Mouse (Mus musculus): ENCODE measurements around the gene Myh14.

The Myh14 gene

DNA sequence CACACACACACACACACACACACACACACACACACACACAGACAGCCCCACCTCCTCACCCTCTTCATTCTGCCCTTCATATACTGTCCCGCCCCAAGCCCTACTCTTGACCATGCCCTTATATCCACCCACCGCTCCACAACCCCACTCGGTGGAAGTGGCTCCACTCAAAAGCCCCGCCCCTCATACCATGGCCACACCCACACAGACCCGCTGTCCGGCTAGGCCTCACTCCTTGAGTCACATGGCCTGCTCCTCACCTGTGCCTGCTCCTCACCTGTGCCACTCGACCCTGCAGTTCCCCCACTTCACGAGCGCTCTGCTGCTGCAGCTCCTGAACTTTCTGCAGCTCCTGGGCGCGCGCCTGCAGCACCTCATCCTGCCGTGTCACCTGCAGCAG, 40.2 kb downstream of the Myh14 start:
- no peak for DNase-seq (ENCODE audit: low spot score)

DNA sequence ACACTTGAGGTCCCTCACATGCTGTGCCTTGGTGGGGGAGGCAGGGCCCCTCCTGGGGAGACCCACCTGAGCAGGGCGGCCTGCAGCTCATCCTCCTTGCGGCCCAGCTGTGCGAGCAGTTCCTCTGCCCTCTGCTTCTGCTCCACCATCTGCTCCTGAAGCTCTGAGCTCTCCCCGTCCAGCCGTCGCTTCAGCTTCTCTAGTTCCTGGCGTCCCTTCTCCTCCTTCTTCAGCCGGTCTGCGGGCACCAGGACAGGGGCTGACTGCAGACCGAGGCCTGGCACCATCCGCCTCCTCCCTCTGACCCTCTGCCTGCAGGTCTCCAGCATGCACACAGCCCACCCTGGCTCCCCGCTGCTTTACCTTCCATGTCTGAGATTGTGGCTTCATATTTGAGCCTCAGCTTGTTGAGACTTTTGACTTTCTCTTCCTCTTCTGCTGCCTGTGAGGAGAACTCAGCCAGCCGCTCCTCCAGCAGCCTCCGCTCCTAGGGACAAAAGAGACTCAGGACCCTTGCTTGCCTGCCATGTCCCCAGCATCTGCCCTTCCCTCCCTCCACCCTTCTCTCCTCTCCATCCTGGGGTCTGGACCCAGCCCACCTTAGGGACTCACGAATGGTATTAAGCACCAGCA, 42.1 kb downstream of the Myh14 start:
- no peak for DNase-seq (ENCODE audit: low spot score)

DNA sequence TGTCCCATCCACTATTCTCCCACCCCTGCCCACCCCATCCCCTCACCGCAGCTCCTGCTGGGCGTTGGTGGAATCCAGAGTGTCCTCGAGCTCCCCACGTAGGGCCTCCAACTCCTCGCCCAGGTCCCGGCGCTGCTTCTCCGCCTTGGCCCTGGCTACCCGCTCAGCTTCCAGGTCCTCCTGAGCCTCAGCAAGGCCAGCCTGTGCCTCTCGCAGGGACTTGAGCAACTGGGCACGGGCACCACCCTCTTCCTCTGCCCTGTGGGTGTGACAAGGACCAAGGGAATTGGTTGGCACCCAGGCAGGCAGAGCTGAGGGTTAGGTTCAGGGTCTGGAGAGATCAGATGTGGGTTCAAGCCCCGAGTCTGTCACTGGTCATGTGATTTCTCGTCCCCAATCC, 43.7 kb downstream of the Myh14 start:
- DNase-seq (ENCODE audit: low spot score): no peak

DNA sequence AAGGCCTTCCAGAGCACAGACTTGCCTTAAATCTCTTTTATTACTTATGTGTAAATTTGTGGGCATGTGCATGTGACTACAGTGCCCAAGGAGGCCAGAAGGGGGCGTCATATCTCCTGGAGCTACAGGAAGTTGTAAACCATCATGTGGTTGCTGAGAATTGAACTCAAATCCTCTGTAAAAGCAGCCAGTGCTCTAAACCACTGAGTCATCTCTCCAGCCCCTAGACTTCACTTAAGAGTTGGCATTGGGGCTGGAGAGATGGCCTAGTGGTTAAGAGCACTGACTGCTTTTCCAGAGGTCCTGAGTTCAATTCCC, 44.6 kb downstream of the Myh14 start:
- no peak for DNase-seq (ENCODE audit: low spot score)

DNA sequence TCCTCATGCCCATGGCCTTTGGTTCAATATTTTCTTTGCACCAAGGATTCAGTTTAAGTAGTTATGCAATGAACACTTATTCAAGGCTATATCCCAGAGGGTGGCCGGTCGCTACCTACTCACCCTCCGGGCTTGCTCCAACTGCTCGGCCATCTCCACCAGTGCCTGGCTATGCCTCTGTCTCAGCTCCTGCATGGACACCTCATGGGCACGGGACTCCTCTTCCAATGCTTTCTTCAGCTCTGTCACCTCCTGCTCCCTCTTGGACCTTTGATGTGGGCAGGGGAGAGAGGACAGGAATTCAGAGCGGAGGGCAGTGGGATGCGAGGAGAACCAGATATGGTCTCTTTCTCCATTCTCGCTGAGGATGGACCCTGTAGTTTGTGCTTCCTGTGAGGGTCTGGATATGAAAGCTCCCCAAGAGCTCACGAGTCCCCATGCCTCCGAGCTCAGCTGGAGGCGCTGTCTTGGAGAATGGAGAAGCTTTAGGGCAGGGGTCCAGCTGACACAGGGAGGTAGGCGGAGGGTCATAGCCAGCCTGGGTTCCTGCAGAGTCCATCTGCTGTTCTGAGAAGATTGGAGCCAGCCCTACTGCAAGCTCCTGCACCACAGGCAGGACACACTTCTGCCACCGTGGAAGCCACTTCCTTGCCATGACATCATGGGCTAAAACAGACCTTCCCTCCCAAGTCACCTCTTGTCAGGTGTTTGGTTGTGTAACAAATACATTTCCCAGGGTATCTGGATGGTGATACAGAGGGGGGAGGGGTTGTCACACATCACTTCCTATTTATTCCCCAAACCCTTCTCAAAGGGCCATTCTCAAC, 45.2 kb downstream of the Myh14 start:
- DNase-seq (ENCODE audit: low spot score): no peak

DNA sequence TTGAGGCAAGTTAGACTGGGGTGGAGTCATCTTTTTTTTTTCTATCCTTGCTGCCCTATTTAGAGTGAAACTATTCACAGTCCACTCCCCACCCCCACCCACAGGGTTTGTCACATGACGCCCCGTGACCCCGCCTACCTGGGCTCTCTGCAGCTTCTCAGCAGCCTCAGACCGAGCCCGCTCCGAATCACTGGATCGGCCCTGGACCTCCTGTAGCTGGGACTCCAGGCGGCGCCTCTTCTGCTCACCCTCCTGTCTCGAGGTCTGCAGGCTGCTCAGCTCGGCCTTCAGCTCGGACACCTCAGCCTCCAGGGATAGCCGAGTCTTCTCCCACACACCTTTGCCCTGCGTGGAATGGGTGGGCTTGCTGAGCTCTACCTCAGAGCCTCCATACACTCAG, 45.8 kb downstream of the Myh14 start:
- DNase-seq (ENCODE audit: low spot score): no peak

DNA sequence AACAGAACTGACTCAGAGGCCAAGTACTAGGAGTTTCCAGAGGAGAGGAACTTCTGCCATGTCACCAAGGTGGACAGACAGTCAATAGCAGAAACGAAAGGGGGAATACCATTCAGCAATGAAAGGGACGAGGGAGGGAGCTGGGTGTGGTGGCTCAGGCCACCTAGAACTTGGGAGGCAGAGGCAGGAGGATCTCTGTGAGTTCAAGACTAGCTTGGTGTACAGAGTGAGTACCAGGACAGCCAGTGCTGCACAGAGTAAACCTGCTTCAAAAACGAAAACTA, 46.2 kb downstream of the Myh14 start:
- no peak for DNase-seq (ENCODE audit: low spot score)

DNA sequence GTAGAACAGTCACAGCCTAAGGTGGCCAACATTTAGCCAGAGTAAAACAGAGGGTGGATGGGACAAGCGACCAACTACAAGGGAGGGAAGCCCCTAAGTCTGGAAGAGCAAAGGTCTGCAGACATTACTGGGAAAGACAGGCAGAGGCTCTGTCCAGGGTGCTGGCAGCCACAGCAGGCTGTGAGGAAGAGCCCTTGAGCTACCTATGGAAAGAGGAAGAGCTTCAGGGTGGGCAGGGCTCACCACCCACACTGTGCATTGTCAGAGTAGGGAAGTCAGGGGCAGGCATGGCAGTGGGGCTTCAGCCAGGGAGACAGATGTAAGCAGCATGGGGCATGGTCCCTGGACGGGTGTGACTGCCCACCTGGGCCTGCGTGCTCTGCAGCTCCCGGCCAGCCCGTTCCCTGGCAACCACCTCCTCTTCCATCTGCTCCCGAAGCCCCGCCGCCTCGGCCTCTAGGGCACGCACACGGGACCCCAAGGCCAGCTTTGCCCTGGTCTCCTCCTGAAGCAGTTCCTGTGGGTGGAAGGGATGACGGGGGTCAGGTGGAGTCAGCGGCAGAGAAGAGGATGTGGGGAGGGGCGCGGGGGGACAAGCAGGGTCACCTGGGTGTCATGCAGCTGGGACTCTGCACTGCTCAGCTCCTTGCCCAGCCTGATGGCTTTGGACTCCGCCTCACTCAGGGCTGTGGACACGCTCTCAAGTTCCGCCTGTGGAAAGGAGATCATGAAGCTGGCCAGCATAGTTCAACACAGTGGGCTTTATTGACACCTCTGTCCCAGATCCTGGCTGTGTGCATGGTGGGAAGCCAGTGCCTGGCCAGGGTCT, 46.7 kb downstream of the Myh14 start:
- no peak for DNase-seq (ENCODE audit: low spot score)

DNA sequence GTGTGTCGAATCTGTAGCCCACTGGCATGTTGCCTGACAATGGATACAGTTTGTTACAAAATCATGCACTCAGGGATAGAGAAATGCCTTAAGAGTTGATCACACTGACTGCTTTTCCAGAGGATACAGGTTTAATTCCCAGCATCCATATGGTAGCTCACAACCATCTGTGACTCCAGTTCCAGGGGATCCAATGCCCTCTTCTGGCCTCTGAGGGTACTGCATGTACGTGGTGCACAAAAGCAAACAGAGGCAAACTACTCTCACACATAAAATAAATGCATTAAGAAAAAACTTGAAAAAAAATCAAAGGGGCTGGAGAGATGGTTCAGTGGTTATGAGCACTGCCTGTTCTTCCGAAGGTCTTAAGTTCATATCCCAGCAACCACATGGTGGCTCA, 53.6 kb downstream of the Myh14 start:
- DNase-seq (ENCODE audit: low spot score): no peak

DNA sequence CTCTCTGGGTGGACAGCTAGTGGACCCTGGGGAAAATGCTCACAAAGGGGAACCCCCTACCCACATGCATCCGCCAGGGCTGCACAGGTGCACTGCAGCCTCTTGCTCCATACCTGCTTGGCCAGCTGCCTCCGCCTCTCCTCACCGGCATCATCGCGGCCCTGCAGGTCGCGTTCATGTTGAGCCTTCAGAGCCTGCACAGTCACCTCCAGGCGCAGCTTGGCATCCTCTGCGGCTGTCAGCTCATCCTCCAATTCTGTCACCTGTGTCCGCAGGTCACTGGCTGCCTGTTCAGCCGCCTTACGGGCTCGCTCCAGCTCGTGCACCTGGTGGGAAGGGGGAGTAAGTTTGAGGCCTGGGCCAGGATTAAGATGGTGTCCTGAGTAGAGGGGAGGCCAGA, 54.7 kb downstream of the Myh14 start:
- no peak for DNase-seq (ENCODE audit: low spot score)

DNA sequence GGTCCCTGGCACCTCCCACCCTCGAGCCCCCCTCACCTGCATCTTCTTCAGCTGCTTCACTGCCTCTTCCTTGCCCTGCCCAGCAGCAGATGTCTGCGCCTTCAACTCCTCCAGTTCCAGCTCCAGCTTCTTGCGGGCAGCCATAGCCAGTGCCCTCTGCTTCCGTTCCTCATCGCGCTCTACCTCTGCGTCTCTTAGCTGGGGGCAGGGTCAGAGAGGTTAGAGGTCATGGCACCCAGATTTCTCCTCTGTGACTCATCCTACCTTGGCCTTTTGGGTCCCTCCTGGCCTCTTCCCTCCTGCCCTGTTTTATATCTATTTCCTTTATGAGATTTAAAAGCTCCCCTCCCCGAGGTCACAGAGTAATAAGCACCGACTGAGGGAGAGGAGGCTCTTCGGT, 55.3 kb downstream of the Myh14 start:
- no peak for DNase-seq (ENCODE audit: low spot score)

DNA sequence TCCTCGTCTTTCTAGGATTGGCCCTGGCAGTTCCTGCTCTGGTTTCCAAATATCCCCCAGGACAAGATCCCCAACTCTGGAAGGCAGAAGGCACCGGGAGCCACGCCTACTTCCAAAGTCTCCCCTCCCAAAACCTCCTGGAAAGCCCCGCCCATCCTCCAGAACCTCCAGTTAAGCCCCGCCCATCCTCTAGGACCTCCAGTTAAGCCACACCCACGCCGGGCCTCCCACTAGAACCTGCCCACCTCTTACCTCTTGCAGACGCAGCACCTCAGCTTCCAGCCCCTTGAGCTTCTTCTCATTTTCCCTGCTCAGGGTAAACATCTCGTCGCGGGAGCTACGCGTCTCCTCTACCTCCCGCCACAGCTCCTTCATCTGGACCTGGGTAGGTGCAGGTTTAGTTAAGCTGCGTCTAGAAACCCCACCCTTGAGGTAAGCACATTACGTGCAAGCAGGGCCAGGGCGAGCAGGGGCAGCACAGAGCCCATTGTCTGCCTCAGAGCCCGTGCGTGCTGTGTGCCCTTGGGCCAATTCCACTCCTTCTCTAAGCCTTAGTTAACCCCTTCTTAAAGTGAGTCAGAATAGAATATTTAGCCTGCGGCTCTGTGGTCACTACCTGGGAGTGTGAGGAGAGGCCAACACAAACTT, 56.5 kb downstream of the Myh14 start:
- DNase-seq (ENCODE audit: low spot score): no peak

DNA sequence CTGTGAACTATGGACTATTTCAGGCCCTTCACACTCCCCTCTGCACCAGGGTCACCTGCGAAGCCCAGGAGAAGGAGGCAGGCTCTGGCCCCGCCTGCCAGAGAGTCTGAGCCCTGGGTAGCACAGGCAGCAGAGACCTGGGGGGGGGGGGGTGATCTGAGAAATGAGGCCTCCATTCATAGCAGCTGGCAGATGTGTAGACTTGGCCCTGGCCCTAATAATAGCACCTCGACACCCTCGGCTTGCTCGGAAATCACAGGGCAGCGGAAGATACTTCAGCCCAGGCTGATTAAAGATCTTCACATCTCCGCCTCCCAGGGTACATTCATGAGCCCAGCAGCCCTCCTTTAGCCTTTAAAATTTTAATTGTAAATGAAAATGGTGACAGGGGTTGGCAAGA, 58.5 kb downstream of the Myh14 start:
- no peak for DNase-seq (ENCODE audit: low spot score)

DNA sequence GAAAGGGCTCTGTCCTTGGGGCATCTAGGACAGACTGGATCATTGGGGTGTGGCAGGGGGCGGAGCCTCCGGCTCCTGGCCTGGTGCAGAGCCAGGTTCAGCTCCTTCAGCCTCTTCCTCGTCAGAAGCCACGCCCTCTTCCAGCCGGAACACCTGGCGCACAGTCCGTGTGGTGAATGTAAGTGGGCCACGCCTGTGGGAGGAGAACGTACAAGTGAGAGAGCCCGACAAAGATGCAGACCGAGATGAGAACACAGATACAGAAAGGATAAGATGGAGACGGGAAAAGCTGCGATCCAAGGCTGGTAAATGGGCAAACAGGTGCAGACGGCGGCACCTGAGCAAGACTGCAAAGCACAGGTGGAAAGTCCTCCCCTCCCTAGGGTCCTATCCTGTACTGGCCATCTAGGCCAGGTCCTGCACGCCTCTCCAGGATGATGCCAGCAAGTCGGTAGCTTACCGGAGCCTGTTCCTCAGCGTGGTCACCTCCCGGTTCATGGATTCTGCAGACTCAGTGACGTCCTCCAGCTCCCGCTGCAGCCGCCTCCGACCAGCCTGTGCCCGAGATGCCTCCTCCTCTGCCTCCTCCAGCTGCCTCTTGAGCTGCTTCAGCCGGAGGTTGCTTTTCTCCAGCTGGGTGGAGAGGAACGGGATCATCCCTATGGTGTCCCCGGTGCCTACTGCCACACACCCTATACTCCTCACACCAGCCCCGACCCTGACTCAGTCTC, 64.3 kb downstream of the Myh14 start:
- DNase-seq (ENCODE audit: low spot score): peak; percentile 40

DNA sequence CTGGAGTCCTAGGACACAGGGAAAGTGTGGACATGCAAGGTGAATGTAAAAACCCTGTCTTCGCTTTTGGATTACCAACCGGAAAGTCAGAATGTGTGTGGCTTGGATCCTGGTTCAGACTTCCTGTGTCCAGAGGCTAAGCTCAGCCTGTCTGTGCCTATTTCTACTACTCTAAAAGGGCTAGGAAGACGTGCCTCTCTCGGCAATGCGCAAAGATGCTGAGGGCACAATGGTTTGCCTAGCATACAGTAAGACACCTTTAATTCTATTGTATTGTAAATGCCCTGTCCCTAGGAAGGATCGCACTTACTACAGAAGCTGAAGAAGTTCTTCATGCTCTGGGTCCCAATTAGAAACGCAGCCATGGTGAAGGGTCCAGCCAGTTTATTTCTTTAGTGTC, 65.2 kb downstream of the Myh14 start:
- peak; percentile 20 for DNase-seq (ENCODE audit: low spot score)

DNA sequence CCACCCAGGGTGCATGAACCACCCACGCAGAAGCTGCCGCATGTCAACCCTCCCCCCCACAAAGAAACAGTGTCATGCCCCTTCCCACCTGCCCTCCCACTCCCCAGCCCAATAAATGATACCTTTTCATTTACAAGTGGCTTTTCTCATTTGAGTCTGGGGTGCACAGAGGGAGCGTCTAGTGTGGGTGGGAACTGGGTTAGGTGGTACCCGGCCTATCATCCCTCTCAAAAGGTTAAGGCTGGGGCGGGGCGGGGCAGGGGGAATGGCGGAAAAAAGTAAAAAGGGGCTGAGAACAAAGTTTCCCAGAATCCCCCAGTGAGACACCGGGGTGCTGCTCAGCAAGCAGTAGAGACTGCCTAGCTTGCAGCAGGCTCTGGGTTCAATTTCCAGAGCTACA, 66.0 kb downstream of the Myh14 start:
- DNase-seq (ENCODE audit: low spot score): no peak

DNA sequence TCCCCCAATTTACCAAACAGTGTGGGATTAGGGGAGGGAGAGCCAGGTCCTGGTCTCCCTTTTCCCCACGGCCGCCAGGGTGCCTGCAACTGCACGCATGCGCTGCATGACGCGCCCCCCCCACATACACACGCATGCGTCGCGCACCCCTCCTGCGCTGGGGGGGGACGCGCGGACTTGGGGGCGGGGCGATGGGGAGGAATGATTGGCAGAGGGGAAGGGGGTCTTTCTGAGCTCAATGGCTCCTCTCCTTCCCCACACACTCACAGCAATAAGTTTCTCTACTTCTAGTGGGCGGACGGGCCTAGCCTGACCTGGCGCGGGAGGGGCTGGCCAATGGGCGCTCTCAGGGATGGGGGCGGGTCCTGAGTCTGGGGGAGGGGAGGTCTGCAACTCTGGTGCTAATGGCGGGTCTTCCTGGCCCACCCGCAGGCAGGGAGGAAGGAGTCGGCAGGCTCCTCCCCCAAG, 66.5 kb downstream of the Myh14 start:
- DNase-seq (ENCODE audit: low spot score): peak; percentile 84

DNA sequence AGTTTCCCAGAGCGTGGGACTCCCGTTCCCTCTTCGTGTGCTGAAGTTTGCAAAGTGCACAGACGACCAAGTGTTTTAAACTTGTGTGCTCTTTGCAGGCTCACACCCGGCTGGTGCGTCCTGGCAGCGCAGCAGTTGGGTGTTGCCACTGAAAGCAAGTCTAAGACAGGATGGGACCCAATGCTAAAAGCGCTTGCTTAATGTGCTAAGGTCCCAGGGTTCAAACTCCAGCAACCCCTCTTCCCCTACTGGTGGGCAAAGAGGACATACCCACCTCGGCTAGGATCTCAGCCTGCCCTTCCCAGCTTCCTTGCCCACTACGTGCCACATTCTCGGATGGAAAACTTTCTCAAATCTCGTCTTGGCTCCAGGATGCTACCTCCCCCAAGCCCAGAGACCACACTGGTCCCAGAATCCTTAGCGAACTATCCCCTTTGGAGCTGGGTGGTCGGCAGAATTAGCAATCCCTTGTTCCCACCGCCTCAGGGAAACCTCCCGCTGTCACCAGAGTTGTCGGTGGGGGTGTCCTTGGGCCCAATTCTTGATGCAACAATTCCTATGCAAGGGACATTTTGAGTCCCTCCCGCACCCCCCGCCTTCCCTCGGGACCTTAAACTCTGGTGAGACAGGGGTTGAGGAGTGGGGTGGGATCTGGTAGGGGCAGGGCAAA, 67.3 kb downstream of the Myh14 start:
- no peak for DNase-seq (ENCODE audit: low spot score)

DNA sequence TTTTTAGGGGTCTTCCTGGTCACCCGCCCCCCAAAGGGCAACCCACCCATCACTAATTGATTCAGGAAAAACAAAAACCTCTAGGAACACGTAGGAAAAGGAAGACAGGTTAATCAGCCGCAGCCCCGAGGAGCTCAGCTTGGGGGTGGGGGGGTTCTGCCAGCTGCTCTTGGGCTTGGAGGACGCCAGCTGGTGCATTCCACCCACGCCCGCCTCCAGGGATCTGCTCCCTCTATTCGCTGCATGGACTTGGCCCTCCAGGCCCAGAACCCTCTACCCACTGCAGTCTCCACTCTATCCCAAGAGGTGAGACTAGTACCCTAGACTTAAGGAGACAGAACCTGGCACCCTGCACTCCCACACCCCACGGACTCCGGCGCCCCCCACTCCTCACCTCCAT, 68.2 kb downstream of the Myh14 start:
- no peak for DNase-seq (ENCODE audit: low spot score)

DNA sequence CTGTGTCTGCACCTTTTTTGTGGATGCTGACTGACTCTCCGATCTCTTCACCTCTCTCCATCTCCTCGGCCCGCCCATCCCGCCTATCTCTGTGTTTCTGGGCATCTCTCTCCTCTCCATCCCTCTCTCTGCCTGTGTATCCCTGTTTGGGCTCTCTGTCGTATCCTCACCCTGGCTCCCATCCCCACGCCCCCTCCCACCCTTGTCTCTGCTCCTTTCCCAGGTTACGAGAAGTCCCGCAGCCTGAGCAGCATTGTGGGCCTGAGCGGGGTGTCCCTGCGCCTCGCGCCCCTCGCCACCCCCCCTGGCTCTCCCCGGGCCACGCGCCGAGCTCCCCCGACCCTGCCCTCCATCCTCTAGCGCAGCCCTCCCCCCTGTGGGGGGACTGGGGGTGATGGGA, 69.0 kb downstream of the Myh14 start:
- no peak for DNase-seq (ENCODE audit: low spot score)

DNA sequence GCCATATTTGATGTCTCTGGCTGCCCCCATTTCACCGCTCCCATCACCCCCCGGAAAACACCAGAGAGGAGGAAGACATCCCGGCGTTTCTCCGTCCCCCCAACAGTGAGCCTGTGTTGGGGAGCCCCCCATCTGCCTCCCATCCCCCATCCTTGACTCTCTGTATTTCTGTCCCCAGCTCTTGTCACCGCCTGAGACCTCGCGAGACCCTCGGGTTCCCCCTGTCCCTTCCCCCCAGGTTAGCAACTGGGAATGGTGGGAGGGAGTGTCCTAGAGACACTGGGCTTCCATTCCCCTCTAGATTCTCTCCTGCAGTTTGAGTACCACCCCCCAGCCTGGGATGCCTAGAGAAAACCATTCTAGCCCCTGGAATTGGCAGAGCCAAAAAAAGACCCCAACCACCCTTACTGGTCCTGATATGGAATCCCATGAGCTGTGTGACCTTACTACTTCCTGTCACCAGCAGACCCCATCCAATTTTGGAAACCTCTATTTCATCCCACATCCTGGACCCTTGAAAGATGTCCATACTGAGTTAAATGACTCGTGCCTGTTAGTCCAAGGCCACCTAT, 69.9 kb downstream of the Myh14 start:
- DNase-seq (ENCODE audit: low spot score): no peak
